25 mouse cellular contexts compared by ENCODE assay signal in genomic region chr16:71780945-71781344, GRCm38 (mm10).
"Had no signal": no experiment of that assay in that cellular context is flagged by ENCODE, and none has a peak within 500 bp of the region (broad histone marks: within the 10 kb centered on the region; RNA-seq: fewer than 3 reads in every experiment).

No protein-coding gene starts in this region.

- H3K4me2 ChIP-seq: heart, embryonic 12.5 days; hindbrain, embryonic 12.5 days; hindbrain, embryonic 14.5 days; intestine, embryonic 15.5 days; limb, embryonic 12.5 days had no signal

- H3K36me3 ChIP-seq: heart, embryonic 10.5 days; heart, embryonic 12.5 days; hindbrain, embryonic 10.5 days; hindbrain, embryonic 12.5 days; intestine, embryonic 15.5 days; limb, embryonic 10.5 days; limb, embryonic 12.5 days had no signal

- H3K4me3 ChIP-seq: gastrocnemius, adult 2 months; heart, embryonic 10.5 days; heart, embryonic 12.5 days; hindbrain, embryonic 10.5 days; hindbrain, embryonic 12.5 days; intestine, embryonic 15.5 days; layer of hippocampus, adult 2 months; left cerebral cortex, adult 2 months; limb, embryonic 10.5 days; limb, embryonic 12.5 days had no signal

- H3K4me1 ChIP-seq: heart, embryonic 10.5 days; heart, embryonic 12.5 days; hindbrain, embryonic 10.5 days; hindbrain, embryonic 12.5 days; intestine, embryonic 15.5 days; limb, embryonic 10.5 days; limb, embryonic 12.5 days had no signal

- H3K27ac ChIP-seq: gastrocnemius, adult 2 months; heart, embryonic 10.5 days; hindbrain, embryonic 10.5 days; hindbrain, embryonic 12.5 days; hindbrain, embryonic 14.5 days; intestine, embryonic 15.5 days; layer of hippocampus, adult 2 months; left cerebral cortex, adult 2 months; limb, embryonic 10.5 days; limb, embryonic 12.5 days had no signal

- H3K27me3 ChIP-seq: heart, embryonic 12.5 days; hindbrain, embryonic 12.5 days; intestine, embryonic 15.5 days; limb, embryonic 12.5 days had no signal

- DNase-seq: gastrocnemius, adult 2 months; gastrocnemius, postnatal 10 days; gastrocnemius, postnatal 25 days; heart, adult 18-20 months; heart, postnatal 10 days; heart, postnatal 4 days; kidney, adult 18-20 months; kidney, adult 8-10 months; kidney, postnatal 10 days; kidney, postnatal 25 days; kidney, postnatal 4 days; liver had no signal

- H3K9me3 ChIP-seq: heart, embryonic 10.5 days; heart, embryonic 12.5 days; hindbrain, embryonic 10.5 days; hindbrain, embryonic 12.5 days; intestine, embryonic 15.5 days; limb, embryonic 10.5 days; limb, embryonic 12.5 days had no signal

- H3K9ac ChIP-seq: heart, embryonic 12.5 days; hindbrain, embryonic 12.5 days; hindbrain, embryonic 14.5 days; intestine, embryonic 15.5 days; limb, embryonic 12.5 days had no signal

- ATAC-seq: hindbrain, embryonic 16.5 days; inflammation-experienced regulatory T-cells, adult 6 months; intestine, embryonic 15.5 days; intestine, postnatal 0 days had no signal
